Mouse (Mus musculus): ENCODE data around the gene Ccdc40.

Gene Ccdc40

GRCm38 (mm10) chr11:119209371-119210025 lies 18.9 kb upstream of the Ccdc40 start:
- DNase-seq, result peak; percentile 37

- DNase-seq, result peak; percentile 73
Measured at GRCm38 (mm10) chr11:119210321-119211100, 17.9 kb upstream of the Ccdc40 start.

DNA sequence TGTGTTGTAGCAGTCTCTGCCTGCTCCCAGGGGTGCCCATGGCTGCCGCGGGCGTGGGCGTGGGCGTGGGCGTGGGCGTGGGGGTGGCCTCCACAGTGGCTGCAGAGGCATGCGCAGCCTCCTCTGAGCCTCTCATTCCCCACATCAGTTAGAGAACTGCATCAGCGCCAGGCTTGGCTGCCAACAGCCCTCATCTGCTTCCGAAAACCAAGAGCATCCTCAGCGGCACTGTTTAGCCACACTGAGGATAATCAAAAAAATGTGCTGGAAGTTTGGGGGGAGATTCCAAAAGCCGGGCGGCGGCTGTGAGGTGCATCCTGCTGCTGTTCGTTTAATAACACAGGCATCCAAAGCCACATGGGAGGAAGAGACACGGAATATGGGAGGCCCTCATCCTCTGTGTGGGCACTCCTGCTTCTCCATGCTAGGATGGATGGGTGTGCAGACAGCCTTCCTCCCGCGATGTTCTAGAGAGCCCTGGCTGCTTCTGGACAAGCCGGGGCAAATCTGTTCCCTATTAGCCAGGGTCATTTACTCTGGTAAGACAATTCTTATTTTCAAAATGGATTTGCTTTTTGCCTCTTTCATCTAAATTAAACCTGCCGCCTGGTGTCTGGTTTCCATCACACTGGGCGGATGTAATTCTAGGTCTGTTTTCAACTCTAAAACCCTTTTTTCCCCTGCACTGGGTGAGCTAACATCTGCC lies 16.6 kb upstream of the Ccdc40 start:
- no peak for DNase-seq

GRCm38 (mm10) chr11:119213166-119213885 lies 15.0 kb upstream of the Ccdc40 start:
- no peak for DNase-seq

DNA sequence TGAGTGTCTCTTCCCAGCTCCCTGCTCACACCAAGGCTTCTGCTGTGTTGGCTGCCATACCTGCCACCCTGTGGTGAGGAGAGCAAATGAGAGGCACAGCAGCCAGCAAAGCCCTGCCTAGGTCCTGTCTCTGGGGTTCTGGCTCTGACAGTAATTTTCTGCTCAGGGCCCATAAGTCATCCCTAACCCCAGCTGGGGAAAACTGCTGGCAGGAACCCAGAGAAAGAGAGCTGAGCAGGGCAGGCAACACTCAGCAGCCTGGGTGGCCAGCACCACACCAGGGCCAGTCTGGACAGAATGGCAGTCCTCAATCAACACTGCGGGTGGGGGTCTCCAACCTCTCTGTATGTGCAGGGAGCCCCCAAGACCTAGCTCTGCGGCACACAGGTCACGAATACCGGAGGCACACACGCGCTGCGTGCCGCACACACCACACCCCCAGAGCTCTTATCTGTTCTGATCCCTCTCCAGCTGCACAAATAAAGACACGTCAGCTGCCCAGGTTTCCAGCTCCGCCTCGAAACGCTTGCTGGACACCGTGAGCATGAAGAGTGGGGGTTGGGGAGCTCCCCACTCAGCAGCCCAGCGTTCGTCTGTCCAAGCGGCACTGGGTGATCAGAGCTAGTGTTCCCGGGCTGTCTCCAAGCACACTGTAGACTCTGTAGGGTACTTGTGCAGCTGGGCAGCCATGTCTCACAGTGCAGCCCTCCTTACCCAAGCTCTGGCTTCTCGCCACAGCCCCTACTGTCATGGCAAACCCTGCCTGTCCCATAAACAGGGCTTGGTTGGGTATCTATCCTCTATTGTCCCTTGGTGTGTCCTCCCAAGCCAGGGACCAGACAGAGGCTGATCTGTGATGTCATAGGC lies 13.1 kb upstream of the Ccdc40 start:
- DNase-seq, result peak; percentile 88

GRCm38 (mm10) chr11:119215905-119216507 lies 12.4 kb upstream of the Ccdc40 start:
- DNase-seq, result no peak

GRCm38 (mm10) chr11:119217861-119218260 lies 10.5 kb upstream of the Ccdc40 start:
- no peak for DNase-seq

DNA sequence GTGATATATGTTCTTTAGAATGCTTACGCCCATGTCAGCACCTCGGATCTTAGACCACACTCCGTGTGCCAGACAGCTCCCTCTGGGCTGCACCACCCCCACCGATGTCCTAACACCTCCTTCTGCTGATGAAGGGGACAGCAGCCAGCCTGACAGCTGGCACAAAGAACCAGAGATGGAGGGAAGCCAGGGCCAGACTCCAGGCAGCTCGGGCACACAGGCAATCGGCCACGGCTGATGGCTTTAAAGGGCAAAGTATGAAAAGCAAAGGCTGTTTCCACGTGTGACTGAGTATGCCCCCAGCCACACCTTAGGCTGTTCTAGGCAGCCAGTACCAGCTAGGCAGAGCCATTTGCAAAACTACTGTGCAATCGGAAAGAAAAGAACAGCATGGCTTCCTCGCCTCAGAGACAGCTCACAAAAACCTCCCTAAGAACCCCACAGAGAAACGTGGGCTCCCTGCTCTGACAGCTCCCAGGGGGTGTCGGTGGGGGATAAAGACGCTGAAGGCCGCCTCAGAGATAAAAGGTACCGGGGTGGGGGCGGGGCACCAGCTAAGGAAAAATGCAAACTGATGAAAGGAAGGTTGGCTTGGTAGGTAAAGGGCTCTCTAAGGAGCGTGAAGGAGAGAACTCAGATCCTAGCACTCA lies 8.4 kb upstream of the Ccdc40 start:
- peak; percentile 77 for DNase-seq

DNA sequence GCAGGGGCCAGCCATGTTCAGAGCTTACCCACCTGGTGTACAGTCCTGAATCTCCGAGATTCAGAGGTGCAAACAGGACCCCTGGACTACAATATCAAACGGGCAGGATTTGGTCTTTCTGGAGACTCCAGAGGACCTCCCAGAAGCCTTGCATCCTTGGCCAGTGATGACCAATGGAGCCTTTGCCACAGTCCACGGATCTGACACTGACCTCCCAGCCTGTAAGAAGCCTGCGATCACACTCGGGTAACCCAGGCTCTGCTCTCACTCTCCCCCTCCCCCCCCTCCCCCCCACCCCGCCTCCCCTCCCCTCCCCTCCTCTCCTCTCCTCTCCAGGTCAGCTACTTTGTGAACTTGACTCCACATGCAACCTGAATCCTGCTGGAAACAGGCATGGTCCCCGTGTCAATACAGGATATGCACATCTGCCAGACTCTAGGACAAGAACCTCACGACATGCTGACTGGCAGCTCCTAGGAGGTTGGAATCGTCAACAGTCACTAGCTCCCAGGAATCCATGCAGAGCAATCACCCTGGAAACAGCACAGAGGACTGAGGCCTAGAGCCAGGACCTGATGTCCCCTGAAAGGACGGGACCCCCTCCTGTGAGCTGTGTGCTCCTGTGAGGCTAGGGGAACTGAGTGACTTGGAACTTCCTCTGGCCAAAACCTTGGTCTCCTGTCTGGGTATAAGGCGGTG lies 6.4 kb upstream of the Ccdc40 start:
- no peak for DNase-seq

DNA sequence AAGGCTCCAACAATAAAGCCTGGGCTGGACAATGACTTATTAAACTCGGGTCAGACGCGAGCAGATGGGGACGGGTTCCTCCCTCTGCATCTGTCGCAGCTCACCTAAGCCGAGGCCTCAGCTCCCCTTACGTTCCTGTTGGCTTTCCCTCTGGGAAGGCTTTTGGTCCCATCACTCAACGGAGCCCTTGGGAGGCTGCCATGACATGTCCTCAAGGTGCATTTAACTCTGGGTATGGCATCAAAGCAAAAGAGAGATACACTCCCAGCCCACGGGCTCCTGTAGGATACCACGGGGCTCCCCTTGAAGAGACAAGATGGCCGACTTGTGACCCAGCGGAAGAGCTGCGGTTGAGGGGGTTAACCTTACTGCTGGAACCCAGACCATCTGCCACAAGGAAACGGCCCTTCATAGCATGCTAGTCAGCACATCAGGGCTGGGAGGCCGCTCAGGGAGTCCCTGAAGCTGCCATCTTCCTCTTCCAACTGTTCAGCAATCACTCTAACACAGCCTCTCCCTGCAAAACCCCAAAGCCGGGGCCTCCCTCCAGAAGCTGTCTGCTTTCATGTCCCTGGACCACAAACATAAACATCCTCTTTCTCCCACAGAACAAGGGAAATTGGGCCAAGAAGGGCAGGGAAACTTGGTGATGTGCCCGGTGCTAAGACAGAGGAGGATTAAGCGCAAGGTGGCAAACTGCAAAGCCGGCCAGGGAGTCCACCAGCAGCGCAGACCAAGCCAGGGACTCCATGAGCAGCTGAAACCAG lies 5.1 kb upstream of the Ccdc40 start:
- no peak for DNase-seq

DNA sequence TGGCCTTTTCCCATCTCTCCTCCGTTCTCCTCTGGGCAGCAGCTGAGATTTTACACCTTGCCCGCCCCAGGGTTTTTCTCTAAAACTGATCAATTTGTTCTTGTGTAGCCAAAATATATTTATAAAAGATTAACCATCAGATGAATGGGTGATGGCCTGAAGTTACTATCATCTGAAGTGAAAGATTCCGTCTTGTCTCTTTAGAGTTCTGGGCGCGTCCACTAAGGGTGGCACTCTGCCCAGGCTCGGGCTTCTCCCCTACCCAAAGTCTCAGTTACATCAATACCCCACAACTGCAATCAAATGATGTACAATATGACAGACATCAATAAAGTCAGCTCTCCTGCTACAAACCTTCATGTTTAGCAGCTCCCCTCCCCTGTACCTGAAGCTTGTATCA lies 3.4 kb upstream of the Ccdc40 start:
- DNase-seq, result no peak

DNA sequence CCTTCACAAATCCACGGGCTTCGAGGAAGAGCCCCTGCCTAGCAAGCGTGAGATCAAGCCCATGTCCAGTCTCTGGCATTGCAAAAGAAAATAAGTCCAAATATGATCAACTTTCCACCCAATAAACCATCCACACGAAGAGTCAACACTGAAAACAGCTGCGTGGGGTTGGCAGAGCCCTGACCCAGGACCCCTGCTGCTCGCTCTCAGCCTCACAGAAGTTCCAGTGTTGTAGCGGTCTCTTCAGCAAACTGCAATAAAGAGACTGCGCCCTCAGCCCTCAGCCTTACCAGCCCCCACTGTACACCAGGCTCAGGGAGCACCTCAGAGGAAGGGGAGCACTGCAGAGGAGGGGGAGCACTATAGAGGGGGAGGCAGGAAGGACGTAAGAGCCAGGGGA lies 2.7 kb upstream of the Ccdc40 start:
- DNase-seq, result no peak

- no peak for DNase-seq
Measured at GRCm38 (mm10) chr11:119227591-119227990, 781 bp upstream of the Ccdc40 start.

GRCm38 (mm10) chr11:119228846-119229626 lies 664 bp downstream of the Ccdc40 start:
- DNase-seq, result peak; percentile 65

GRCm38 (mm10) chr11:119234770-119235169 lies 6.4 kb downstream of the Ccdc40 start:
- DNase-seq, result no peak

GRCm38 (mm10) chr11:119235596-119235995 lies 7.2 kb downstream of the Ccdc40 start:
- no peak for DNase-seq

- no peak for DNase-seq
Measured at GRCm38 (mm10) chr11:119236354-119236753, 8.0 kb downstream of the Ccdc40 start.

DNA sequence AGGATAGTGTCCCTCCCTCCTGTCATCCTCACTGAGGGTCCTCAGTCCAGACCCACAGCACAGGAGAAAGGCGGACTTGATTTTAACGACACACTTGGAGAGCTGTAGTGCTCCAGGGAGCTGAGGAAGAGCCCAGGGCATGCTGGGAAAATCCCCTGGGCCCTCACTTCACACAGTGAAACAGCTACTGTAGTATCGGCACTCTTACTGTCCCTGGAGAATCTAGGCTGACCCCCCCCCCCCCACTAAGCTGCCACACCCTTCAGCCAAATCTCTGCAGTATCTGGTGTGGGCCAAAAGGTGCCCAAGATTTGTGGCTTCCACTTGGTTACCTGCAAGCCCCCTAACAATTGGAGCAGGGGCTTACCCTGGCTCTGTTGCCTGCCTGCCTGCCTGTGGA lies 8.6 kb downstream of the Ccdc40 start:
- no peak for DNase-seq
